Mouse (Mus musculus): ENCODE data around the gene Zfp953.

The Zfp953 gene

GRCm38 (mm10) chr13:67360131-67360744, at the start of gene Zfp953, which contains the start of gene Gm28044:
Zfp953 (minus strand) TSS chr13:67360605.
Gm28044 (minus strand) TSS chr13:67360536.
- peak; percentile 85 for TF ChIP-seq GATA4 (IDR thresholded peaks at IDR 0.05; ENCODE audit: insufficient replicate concordance, low read length)

- peak; percentile 47; the same call in 1 of the 2 replicates for TF ChIP-seq GATA4 (IDR thresholded peaks at IDR 0.05; ENCODE audit: insufficient replicate concordance, low read length)
Observed at GRCm38 (mm10) chr13:67399183-67399903, 38.9 kb upstream of the Zfp953 start, which contains the start of gene Zfp429. Zfp429 (minus strand) TSS chr13:67399819.

- TF ChIP-seq GATA4 (IDR thresholded peaks at IDR 0.05; ENCODE audit: insufficient replicate concordance, low read length) = peak; percentile 36; the same call in 1 of the 2 replicates
Observed at GRCm38 (mm10) chr13:67375050-67375911, 14.9 kb upstream of the Zfp953 start, which contains the start of the genes Gm28041 and Zfp456. Gm28041 (minus strand) TSS chr13:67375733. Zfp456 (minus strand) TSS chr13:67375810.

GRCm38 (mm10) chr13:67351854-67352253, 8.6 kb downstream of the Zfp953 start:
- TF ChIP-seq GATA4 (IDR thresholded peaks at IDR 0.05; ENCODE audit: insufficient replicate concordance, low read length) = no peak

GRCm38 (mm10) chr13:67343422-67343821, 17.0 kb downstream of the Zfp953 start:
- TF ChIP-seq GATA4 (IDR thresholded peaks at IDR 0.05; ENCODE audit: insufficient replicate concordance, low read length) = no peak

- TF ChIP-seq GATA4 (IDR thresholded peaks at IDR 0.05; ENCODE audit: insufficient replicate concordance, low read length) = no peak
Observed at GRCm38 (mm10) chr13:67332877-67333276, 27.5 kb downstream of the Zfp953 start.

- peak; percentile 89; the same call in 1 of the 2 replicates for TF ChIP-seq GATA4 (IDR thresholded peaks at IDR 0.05; ENCODE audit: insufficient replicate concordance, low read length)
Observed at GRCm38 (mm10) chr13:67332019-67332724, 28.2 kb downstream of the Zfp953 start, which contains the start of gene Zfp595. Zfp595 (minus strand) TSS chr13:67332570.

- TF ChIP-seq GATA4 (IDR thresholded peaks at IDR 0.05; ENCODE audit: insufficient replicate concordance, low read length) = no peak
Observed at GRCm38 (mm10) chr13:67306718-67307117, 53.7 kb downstream of the Zfp953 start.

GRCm38 (mm10) chr13:67305822-67306672, 54.4 kb downstream of the Zfp953 start, which contains the start of gene Zfp457:
Zfp457 (minus strand) TSS chr13:67306485.
- TF ChIP-seq GATA4 (IDR thresholded peaks at IDR 0.05; ENCODE audit: insufficient replicate concordance, low read length) = no peak

Measured in liver, adult (tissue).